Mouse (Mus musculus) lung, postnatal 0 days (tissue): ENCODE results near the gene Gm20388.

Experiments
- CTCF ChIP-seq: IDR thresholded peaks from 2 replicates; pipeline ENCODE4 v1.5.1; 2016; ENCODE audit warnings: antibody characterized with exemption, mild to moderate bottlenecking
- EP300 ChIP-seq: IDR thresholded peaks from 2 replicates; pipeline ENCODE4 v1.6.1; 2016; ENCODE audit warnings: antibody characterized with exemption, mild to moderate bottlenecking, control low read depth

- TF ChIP-seq CTCF (no peak), EP300 (peak; percentile 77)
Observed at GRCm38 (mm10) chr8:120251411-120252035, 340.9 kb downstream of the Gm20388 start.
